Mouse (Mus musculus): ENCODE results near the gene Mpz. TPM values are rescaled to one million over a fixed set of nuclear protein-coding genes. Genes with fewer than 3 reads are reported as not detected.

Mpz gene
- polyA plus RNA-seq, 1 experiment = 3.5 TPM

- no peaks in the 10 kb centered on the region for H3K4me1 ChIP-seq (ENCODE audit: control insufficient read depth, insufficient read depth, low read length)
- TF ChIP-seq POLR2A (IDR thresholded peaks at IDR 0.05; ENCODE audit: low read depth, low read length) (no peak), CTCF (conservative IDR thresholded peaks at IDR 0.05; ENCODE audit: insufficient read depth, insufficient read length, low read depth, low read length) (no peak)
- WGBS = 75% methylated on average over 3 of the region's 3 CpGs
- DNase-seq = no peak
- no peaks in the 10 kb centered on the region for H3K36me3 ChIP-seq (ENCODE audit: control insufficient read depth, insufficient read depth, low read length)
- H3K27ac ChIP-seq (ENCODE audit: insufficient read depth, low read depth, low read length) = no peak overlapping the region
- no peaks in the 10 kb centered on the region for H3K27me3 ChIP-seq (replicated peaks; ENCODE audit: control insufficient read depth, insufficient read depth, low read length)
- H3K4me3 ChIP-seq (ENCODE audit: insufficient read depth, low read depth, low read length) = no peak overlapping the region
Observed at GRCm38 (mm10) chr1:171156644-171157043, 6.1 kb downstream of the Mpz start.

- H3K36me3 ChIP-seq (ENCODE audit: control insufficient read depth, insufficient read depth, low read length) = no peaks in the 10 kb centered on the region
- TF ChIP-seq POLR2A (IDR thresholded peaks at IDR 0.05; ENCODE audit: low read depth, low read length) (no peak), CTCF (conservative IDR thresholded peaks at IDR 0.05; ENCODE audit: insufficient read depth, insufficient read length, low read depth, low read length) (no peak)
Observed at GRCm38 (mm10) chr1:171157965-171158364, 7.5 kb downstream of the Mpz start.

GRCm38 (mm10) chr1:171159485-171159975, 9.0 kb downstream of the Mpz start:
- TF ChIP-seq CTCF (conservative IDR thresholded peaks at IDR 0.05; ENCODE audit: insufficient read depth, insufficient read length, low read depth, low read length) (peak; percentile 53), POLR2A (IDR thresholded peaks at IDR 0.05; ENCODE audit: low read depth, low read length) (no peak)
- Histone ChIP-seq H3K4me3 (ENCODE audit: insufficient read depth, low read depth, low read length) (peak overlapping the region; percentile 19; the same call in 1 of the 2 replicates), H3K27ac (ENCODE audit: insufficient read depth, low read depth, low read length) (no peak overlapping the region), H3K27me3 (replicated peaks; ENCODE audit: control insufficient read depth, insufficient read depth, low read length) (no peaks in the 10 kb centered on the region), H3K36me3 (ENCODE audit: control insufficient read depth, insufficient read depth, low read length) (no peaks in the 10 kb centered on the region), H3K4me1 (ENCODE audit: control insufficient read depth, insufficient read depth, low read length) (no peaks in the 10 kb centered on the region)
- DNase-seq = peak; percentile 20
- 14% methylated on average over 15 of the region's 15 CpGs for WGBS

More at GRCm38 (mm10) chr1:171157965-171158364, 7.5 kb downstream of the Mpz start:
- no peaks in the 10 kb centered on the region for H3K27me3 ChIP-seq (replicated peaks; ENCODE audit: control insufficient read depth, insufficient read depth, low read length)
- no peak overlapping the region for H3K27ac ChIP-seq (ENCODE audit: insufficient read depth, low read depth, low read length)
- no peaks in the 10 kb centered on the region for H3K4me1 ChIP-seq (ENCODE audit: control insufficient read depth, insufficient read depth, low read length)
- H3K4me3 ChIP-seq (ENCODE audit: insufficient read depth, low read depth, low read length) = no peak overlapping the region
- DNase-seq = no peak

GRCm38 (mm10) chr1:171162526-171162925, 12.0 kb downstream of the Mpz start:
- Histone ChIP-seq H3K27ac (ENCODE audit: insufficient read depth, low read depth, low read length) (no peak overlapping the region), H3K4me3 (ENCODE audit: insufficient read depth, low read depth, low read length) (no peak overlapping the region), H3K27me3 (replicated peaks; ENCODE audit: control insufficient read depth, insufficient read depth, low read length) (no peaks in the 10 kb centered on the region), H3K36me3 (ENCODE audit: control insufficient read depth, insufficient read depth, low read length) (no peaks in the 10 kb centered on the region), H3K4me1 (ENCODE audit: control insufficient read depth, insufficient read depth, low read length) (no peaks in the 10 kb centered on the region)
- TF ChIP-seq CTCF (conservative IDR thresholded peaks at IDR 0.05; ENCODE audit: insufficient read depth, insufficient read length, low read depth, low read length) (no peak), POLR2A (IDR thresholded peaks at IDR 0.05; ENCODE audit: low read depth, low read length) (no peak)
- DNase-seq = no peak
- 81% methylated on average over 3 of the region's 3 CpGs for WGBS

GRCm38 (mm10) chr1:171164258-171164657, 13.7 kb downstream of the Mpz start:
- no peaks in the 10 kb centered on the region for H3K27me3 ChIP-seq (replicated peaks; ENCODE audit: control insufficient read depth, insufficient read depth, low read length)
- no peak overlapping the region for H3K27ac ChIP-seq (ENCODE audit: insufficient read depth, low read depth, low read length)
- H3K4me3 ChIP-seq (ENCODE audit: insufficient read depth, low read depth, low read length) = no peak overlapping the region
- no peak for TF ChIP-seq POLR2A (IDR thresholded peaks at IDR 0.05; ENCODE audit: low read depth, low read length)
- peak; percentile 31; the same call in 1 of the 2 replicates for TF ChIP-seq CTCF (conservative IDR thresholded peaks at IDR 0.05; ENCODE audit: insufficient read depth, insufficient read length, low read depth, low read length)
- DNase-seq = peak; percentile 40
- 0 out of 2 replicates have a peak, but pooled peaks cover 2% of the 10 kb centered on the region for H3K4me1 ChIP-seq (ENCODE audit: control insufficient read depth, insufficient read depth, low read length)
- no peaks in the 10 kb centered on the region for H3K36me3 ChIP-seq (ENCODE audit: control insufficient read depth, insufficient read depth, low read length)
- WGBS = 48% methylated on average over 3 of the region's 3 CpGs

- H3K27ac ChIP-seq (ENCODE audit: insufficient read depth, low read depth, low read length) = no peak overlapping the region
- no peak for DNase-seq
- no peak overlapping the region for H3K4me3 ChIP-seq (ENCODE audit: insufficient read depth, low read depth, low read length)
- no peaks in the 10 kb centered on the region for H3K27me3 ChIP-seq (replicated peaks; ENCODE audit: control insufficient read depth, insufficient read depth, low read length)
- 69% methylated on average over 5 of the region's 5 CpGs for WGBS
- TF ChIP-seq POLR2A (IDR thresholded peaks at IDR 0.05; ENCODE audit: low read depth, low read length) (no peak), CTCF (conservative IDR thresholded peaks at IDR 0.05; ENCODE audit: insufficient read depth, insufficient read length, low read depth, low read length) (no peak)
- 0 out of 2 replicates have a peak, but pooled peaks cover 2% of the 10 kb centered on the region for H3K4me1 ChIP-seq (ENCODE audit: control insufficient read depth, insufficient read depth, low read length)
- H3K36me3 ChIP-seq (ENCODE audit: control insufficient read depth, insufficient read depth, low read length) = no peaks in the 10 kb centered on the region
Observed at GRCm38 (mm10) chr1:171165629-171166345, 15.3 kb downstream of the Mpz start.

GRCm38 (mm10) chr1:171168906-171169305, 18.4 kb downstream of the Mpz start:
- peak; percentile 71 for DNase-seq
- 0 out of 2 replicates have a peak, but pooled peaks cover 2% of the 10 kb centered on the region for H3K4me1 ChIP-seq (ENCODE audit: control insufficient read depth, insufficient read depth, low read length)
- H3K4me3 ChIP-seq (ENCODE audit: insufficient read depth, low read depth, low read length) = no peak overlapping the region
- no peaks in the 10 kb centered on the region for H3K27me3 ChIP-seq (replicated peaks; ENCODE audit: control insufficient read depth, insufficient read depth, low read length)
- H3K27ac ChIP-seq (ENCODE audit: insufficient read depth, low read depth, low read length) = no peak overlapping the region
- 69% methylated on average over 12 of the region's 12 CpGs for WGBS
- no peaks in the 10 kb centered on the region for H3K36me3 ChIP-seq (ENCODE audit: control insufficient read depth, insufficient read depth, low read length)
- TF ChIP-seq CTCF (conservative IDR thresholded peaks at IDR 0.05; ENCODE audit: insufficient read depth, insufficient read length, low read depth, low read length) (no peak), POLR2A (IDR thresholded peaks at IDR 0.05; ENCODE audit: low read depth, low read length) (no peak)

All from kidney, adult 2 months (tissue).